Mouse (Mus musculus) gastrocnemius, adult 2 months (tissue): ENCODE measurements around the gene Zc3h6. TPM values are rescaled to one million over a fixed set of nuclear protein-coding genes. Genes with fewer than 3 reads are reported as not detected.

Source experiments
- DNase-seq: peaks from one replicate; pipeline ENCODE4 v3.0.0; 2022
- H3K27ac ChIP-seq: fragments of 200-600 bp; 2 replicates; pipeline ENCODE4 v1.8.1; 2022; ENCODE audit warnings: mild to moderate bottlenecking
- H3K4me3 ChIP-seq: fragments of 200-600 bp; 2 replicates; pipeline ENCODE4 v1.8.1; 2022; ENCODE audit warnings: mild to moderate bottlenecking, moderate library complexity
- CTCF ChIP-seq: fragments of 200-600 bp; IDR thresholded peaks from 2 replicates; pipeline ENCODE4 v1.8.1; 2022; ENCODE audit warnings: antibody characterized with exemption, mild to moderate bottlenecking, moderate library complexity
- intact Hi-C: fragments of 180-260 bp; cut with DNase I; formaldehyde crosslinking; loops from one replicate; pipeline ENCODE4 v1.15.1; 2025
- long read RNA-seq, 2 experiments: library from polyadenylated mRNA; stranded (forward); transcript quantifications; one replicate each; pipeline ENCODE4 v2.0.0; 2021
- total RNA-seq, 2 experiments: library from RNA; stranded (reverse); gene quantifications; 2 replicates each; pipeline ENCODE4 v1.2.3; 2021

The Zc3h6 gene
- 1 to 10 TPM; 5.0 to 9.0 TPM for total RNA-seq
- long read RNA-seq, experiment 1, full-length matches to known transcripts = 1 of 1 reads
- long read RNA-seq, experiment 1, partial matches to known transcripts = 0 of 1 reads
- long read RNA-seq, experiment 1, other reads (novel, unspliced or antisense) = 0 of 1 reads
- long read RNA-seq, experiment 2, full-length matches to known transcripts = 2 of 3 reads
- long read RNA-seq, experiment 2, partial matches to known transcripts = 1 of 3 reads
- long read RNA-seq, experiment 2, other reads (novel, unspliced or antisense) = 0 of 3 reads

DNA sequence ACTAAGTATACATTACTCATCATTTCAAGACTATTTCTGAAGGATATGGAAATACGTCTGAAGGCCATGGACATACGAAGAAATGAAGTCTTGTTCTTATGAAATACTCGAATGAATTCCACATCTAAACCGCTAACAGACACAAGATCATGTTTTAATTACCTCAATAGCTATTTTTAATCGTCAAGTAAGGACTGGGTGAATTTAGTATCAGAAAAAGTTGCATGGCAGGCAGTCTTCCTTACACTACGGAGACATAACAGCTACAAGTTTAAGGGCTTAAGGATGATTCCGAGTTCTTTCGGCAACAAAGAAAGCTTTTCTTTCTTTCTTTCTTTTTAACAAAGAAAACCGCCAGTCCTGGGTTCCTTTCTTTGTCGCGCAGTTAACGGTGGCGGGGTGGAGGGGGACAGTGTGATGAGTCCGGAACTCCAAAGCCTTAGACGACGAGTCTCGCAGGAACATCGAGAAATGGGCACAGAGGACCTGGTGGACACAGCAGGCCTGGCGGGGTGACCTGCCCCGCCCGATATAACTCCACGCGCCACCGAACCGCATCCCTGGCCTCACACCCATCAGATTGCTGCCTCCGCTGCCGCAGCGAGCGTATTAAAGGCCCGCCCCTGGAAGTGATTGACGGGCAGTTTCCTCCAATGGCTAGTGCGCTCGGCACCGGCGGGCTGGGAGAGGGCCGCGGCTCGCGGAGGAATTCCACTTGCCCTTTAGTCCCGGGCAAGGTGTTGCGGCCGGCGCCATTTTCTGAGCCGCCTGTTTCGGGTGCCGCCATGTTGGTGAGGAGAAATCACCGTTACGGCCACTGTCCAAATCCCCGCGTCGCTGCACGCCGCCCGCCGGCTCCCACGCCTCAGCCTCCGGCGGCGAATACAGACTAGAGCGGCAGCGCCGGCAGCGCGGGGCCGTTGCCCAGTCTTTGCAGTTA lies at the start of gene Zc3h6:
Gene Zc3h6, plus strand, starts transcription at position 762 of the 940 bp plus-strand sequence.
- TF ChIP-seq CTCF = no peak
- Histone ChIP-seq H3K4me3 (peak within 1 kb of the TSS; percentile 86), H3K27ac (peak within 1 kb of the TSS; percentile 100)
- DNase-seq = peak; percentile 99
- intact Hi-C loops = loop anchor here (1.0 kb wide), 1 partner anchor 24 kb away; no protein-coding TSS in a partner anchor

DNA sequence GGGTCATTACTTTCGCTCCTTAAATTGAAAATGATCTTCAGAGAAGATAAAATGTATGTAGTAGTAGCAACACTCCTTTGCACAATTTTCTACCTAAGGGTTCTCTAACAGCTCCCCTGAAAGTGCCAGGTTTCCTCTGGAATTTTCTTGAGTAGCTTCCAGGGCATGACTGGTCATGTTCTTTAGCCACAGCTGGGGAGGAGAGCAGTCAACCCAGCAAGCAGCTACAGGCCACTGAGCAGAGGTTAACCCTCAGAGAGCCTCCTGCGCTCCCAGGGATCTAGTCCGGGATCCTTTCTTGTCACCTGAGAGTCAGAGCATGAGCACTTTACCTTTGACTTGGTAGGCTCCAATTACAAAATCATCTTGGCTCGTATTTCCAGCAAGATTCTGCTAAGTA lies 42.4 kb upstream of the Zc3h6 start:
- H3K27ac ChIP-seq = no peak overlapping the region
- TF ChIP-seq CTCF = no peak
- no peak overlapping the region for H3K4me3 ChIP-seq
- no peak for DNase-seq
- intact Hi-C loops = no loop called here

DNA sequence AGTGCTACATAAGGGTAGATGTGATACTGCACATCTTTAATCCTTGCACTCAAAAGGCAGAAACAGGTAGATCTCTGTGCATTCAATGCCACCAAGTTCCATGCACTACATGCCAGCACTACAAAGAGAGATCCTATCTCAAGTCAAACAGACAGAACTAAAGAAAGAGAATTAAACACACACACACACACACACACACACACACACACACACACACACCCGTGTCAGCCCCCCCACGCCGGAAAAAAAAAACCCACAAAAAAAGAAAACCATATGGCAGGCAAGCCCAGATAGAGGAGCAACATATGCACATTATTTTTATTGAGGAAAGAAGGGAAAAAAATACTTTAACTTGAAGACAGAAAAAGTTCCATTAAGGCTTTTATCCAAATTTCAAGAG lies 38.8 kb upstream of the Zc3h6 start:
- H3K27ac ChIP-seq = no peak overlapping the region
- TF ChIP-seq CTCF = no peak
- intact Hi-C loops = no loop called here
- no peak overlapping the region for H3K4me3 ChIP-seq
- no peak for DNase-seq

DNA sequence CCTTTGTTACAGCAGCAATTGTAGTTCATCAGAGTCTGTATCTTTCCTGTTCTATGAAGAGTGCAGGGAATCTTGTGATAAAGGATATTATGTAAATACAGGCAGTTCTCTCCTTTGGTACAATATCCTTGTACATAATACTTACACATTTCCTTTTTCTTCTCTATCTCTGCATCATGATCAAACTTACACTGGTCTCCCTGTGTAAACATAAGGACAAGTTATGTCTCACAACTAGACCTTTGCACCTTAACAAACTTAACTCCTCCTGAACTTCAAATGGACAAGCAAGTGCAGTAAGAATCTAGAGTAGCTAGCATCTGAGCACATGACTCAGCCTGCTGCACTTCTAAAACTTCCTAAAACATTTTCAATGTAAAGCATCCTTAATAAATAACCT lies 36.5 kb upstream of the Zc3h6 start:
- intact Hi-C loops = no loop called here
- TF ChIP-seq CTCF = no peak
- Histone ChIP-seq H3K27ac (no peak overlapping the region), H3K4me3 (no peak overlapping the region)
- no peak for DNase-seq

DNA sequence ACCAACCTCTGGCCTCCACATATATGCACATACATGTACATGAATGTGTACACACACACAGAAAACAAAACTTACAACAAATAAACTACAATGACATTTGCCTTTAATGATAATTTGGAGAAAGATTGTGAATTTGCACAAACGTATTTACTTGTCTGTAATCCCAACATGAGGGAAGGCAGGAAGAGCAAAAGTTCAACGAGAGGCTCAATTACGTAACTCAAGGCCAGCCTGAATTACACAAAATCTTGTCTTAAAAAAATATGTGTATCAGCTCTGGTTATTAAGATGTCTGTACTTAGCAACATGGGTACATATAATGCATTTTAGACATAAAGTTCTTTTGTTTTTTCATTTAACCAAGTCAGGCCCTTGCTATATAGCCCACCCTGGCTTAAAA lies 30.9 kb upstream of the Zc3h6 start:
- TF ChIP-seq CTCF = no peak
- no peak for DNase-seq
- no peak overlapping the region for H3K4me3 ChIP-seq
- H3K27ac ChIP-seq = no peak overlapping the region
- intact Hi-C loops = no loop called here

DNA sequence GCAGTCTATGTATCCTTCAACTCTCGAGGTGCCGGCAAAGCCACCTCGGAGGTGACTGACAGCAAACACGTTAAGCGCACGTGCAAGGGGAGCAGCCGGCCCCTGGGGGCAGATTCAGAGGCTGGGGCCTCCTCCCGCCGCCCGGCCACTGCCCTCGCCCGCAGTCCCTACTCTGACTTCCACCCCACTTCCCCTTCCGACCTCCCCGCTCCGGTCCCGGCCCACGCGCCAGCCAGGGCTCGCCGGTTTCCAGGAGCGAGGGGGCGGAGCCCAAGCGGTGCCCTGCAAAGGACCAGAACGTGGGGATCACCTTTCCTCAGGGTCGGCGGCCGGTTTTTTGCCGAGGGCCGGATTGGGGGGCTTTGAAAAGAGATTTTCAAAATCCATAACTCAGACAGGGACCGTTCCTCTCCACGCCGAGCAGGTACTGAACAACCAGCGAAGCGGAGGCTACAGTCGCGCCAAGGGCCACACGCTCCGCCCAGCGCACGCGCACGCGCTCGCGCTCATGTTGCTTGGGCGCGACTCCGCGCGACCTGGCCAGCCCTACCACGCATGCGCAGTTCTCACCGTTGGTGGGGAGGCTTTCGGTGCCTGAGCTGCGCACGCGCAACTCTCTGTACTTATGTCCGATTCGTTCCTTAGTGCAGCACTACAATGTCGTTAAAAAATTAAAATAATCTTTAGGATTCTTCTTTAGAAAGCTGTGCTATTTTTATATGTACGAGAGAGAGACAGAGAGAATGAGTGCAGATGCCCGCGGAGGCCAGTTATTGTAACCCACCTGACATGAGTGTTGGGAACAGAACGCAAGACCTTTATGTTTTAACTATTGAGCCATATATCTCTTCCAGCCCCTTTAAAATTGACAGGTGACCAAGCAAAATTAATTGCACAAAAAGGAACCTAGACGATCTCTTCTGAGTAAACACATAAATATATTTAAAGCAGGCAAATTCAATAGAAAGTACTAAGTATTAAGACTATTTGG lies 23.4 kb upstream of the Zc3h6 start, which contains the start of gene Zc3h8:
Gene Zc3h8, minus strand, starts transcription at position 540 of the 991 bp plus-strand sequence.
- Histone ChIP-seq H3K27ac (peak within 1 kb of the TSS; percentile 95), H3K4me3 (peak within 1 kb of the TSS; percentile 77)
- no peak for TF ChIP-seq CTCF
- intact Hi-C loops = loop anchor here (1.0 to 10.0 kb wide), 3 partner anchors 23 to 259 kb away; partner anchors contain the start of genes Anapc1, Gm10762, Slc20a1 and Zc3h6
- DNase-seq = peak; percentile 99

DNA sequence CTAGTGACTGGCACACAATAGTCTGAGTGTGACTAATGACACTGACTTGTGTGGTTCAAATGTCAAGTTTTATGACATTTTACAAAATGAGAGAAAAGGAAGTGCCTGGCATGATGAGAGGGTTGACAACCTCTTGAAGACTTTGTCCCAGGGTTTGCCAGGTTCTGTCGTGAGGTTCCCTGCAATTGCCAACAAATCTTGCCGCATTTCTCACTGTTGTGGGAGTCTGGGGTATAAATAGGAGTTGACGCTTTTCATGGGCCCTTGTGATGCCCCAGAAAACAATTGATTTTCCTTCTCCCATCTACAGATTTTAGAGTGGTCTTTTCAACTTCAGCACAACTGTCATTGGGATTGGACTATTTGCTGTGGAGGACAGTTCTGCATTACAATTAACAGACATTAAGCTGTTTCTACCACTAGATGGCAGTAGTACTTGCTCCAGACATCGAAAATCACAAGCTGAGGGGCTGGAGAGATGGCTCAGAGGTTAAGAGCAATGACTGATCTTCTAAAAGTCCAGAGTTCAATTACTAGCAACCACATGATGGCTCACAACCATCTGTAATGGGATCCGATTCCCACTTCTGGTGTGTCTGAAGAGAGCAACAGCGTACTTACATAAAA lies 19.1 kb upstream of the Zc3h6 start:
- DNase-seq = no peak
- TF ChIP-seq CTCF = peak; percentile 85
- intact Hi-C loops = loop anchor here (1.0 to 10.0 kb wide), 6 partner anchors 59 to 311 kb away; partner anchors contain the start of genes Anapc1, Slc20a1 and Ttl
- Histone ChIP-seq H3K27ac (no peak overlapping the region), H3K4me3 (no peak overlapping the region)

DNA sequence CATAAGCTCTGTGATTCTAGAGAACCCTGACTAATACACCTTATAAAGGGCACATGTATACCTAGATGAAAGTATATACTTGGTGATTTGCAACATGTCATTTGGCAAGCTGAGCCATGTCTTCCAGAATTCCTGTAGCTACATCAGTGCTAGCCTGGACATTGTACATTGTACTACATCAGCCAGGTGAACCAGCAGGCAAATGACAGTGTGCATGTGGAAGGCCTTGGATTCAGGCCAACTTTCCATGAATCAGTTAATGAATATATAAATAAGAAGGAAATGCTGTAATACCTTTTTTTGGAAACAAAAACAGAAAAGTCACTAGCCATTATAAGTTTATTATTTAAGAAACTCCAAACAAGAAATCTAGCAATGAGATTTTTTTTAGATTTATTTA lies 13.0 kb upstream of the Zc3h6 start:
- Histone ChIP-seq H3K27ac (no peak overlapping the region), H3K4me3 (no peak overlapping the region)
- no peak for TF ChIP-seq CTCF
- no peak for DNase-seq
- intact Hi-C loops = no loop called here

DNA sequence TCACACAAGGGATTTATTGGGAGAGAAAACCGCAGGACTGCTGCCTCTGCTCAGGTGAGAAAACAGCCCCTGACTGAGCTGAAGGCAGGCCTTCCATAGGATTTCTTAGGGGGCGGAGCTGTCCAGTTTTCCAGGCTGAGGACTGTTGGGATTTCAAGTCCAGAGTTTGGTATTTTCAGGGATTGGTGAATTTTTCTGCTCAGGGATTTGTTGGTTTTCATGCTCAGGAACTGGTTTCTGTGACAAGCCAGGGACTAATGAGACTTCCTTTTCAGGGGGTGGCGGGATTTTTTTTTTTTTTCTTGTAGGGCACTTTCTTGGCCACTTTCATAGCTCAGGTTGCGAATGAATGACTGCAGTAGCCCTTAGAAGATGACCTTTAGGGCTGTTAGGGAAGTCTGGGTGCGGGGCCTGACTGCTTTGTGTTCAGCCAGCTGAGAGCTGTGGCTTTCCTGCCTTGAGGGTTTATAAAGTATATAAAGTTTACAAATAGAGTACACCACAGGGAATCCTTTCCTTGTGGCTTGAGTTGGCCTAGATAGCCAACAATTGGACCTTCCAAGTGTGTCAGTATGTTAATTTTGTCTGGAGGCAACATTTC lies 1.6 kb upstream of the Zc3h6 start:
- no peak for TF ChIP-seq CTCF
- Histone ChIP-seq H3K27ac (peak overlapping the region; percentile 100), H3K4me3 (no peak overlapping the region; the same call in 1 of the 2 replicates)
- DNase-seq = no peak
- intact Hi-C loops = no loop called here

DNA sequence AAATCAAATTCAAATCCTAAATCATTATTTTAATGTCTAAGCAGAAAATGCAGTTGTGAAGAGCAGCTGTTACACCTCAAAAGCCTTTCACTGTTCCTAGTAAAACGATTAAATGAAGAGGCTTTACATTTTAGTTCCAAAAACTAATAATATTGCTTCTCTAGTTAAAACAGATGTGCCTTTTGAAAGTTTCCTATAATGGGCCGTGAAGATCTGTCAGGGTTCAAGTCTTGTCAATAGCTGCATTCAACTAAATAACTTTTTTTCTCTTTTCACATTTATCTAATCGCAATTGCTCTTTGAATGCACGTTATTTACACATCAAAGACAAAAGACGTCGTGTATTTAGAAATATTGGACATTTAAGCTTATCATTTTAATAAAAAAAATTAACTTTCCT lies 966 bp upstream of the Zc3h6 start:
- TF ChIP-seq CTCF = no peak
- intact Hi-C loops = no loop called here
- Histone ChIP-seq H3K27ac (peak overlapping the region; percentile 100), H3K4me3 (peak overlapping the region; percentile 86)
- DNase-seq = no peak
